Mouse (Mus musculus) MEL-GATA-1-ER (cell line): ENCODE measurements around the gene Ear1.
"Not testable (repeated sequence)": the region's sequence is repeated elsewhere in the genome, so short reads cannot be mapped to it uniquely, and the experiment has no call there.

Experiments
- DNase-seq: peaks from one replicate; pipeline ENCODE4 v3.0.0-alpha.2; 2012; ENCODE audit warnings: low read depth; ENCODE audit errors: extremely low read depth

The Ear1 gene

DNA sequence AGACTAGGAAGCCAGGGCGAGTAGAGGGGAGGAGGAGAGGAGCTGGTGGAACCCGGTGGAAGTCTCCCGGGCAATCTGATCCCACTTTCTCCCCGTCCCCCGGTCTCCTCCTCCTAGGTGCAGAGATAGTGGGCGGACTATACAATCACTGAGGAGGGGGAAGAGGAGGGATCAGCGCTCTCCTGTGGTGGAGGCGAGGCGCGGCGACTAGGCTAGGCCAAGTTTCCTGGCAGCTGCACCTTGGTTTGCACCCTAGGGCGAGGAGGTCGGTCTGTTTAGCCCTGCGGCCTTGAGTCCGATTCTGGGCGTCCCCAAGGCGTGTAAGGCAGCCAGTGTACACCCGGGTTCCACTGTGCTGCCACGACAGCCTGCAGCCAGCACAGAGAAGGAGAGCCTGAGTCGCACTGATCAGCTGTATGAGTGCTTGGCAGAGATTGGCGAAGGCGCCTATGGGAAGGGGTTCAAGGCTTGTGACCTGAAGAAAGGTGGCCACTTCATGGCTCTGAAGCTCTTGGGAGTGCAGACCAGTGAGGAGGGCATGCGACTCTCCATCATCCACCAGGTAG, 78.3 kb downstream of the Ear1 start:
- DNase-seq, result not testable (repeated sequence)

DNA sequence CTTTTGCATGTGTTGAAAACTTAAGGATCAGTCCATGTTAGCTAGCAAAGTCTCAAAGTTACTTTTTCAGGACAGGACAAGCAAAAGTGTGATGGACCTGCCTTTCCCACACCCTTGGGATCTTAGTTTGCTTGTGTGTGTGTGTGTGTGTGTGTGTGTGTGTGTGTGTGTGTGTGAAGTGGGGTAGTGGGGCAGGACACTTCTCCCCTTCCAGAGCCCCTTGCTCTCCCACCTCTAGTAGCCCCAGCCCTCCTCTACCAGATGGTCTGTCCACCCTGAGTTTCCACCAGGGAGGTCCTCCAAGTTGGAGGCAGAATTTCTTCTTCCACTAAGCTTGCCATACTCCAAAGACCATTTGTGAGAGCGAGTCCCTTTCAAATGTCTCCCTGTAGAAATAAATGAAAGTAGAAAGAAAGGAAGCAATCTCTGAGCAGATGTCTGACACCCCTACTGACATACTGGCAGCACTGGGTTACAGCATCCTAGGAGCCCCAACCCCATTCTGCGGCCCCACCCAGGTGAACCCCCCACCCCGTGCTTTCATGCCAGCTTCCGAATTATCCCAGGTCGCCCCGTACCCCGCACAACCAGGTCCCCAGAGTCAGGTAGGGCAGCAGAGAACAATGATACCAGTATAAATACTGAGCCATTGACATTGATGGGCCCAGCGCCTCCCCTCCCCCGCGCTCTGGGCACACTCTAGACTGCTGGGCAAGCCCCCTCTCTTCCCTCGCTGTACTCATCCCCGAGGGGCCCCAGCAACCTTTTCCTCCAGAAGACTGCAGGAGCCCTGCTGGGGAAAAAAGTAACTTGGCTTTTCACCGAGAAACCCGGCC, 79.0 kb downstream of the Ear1 start:
- DNase-seq, result no peak

DNA sequence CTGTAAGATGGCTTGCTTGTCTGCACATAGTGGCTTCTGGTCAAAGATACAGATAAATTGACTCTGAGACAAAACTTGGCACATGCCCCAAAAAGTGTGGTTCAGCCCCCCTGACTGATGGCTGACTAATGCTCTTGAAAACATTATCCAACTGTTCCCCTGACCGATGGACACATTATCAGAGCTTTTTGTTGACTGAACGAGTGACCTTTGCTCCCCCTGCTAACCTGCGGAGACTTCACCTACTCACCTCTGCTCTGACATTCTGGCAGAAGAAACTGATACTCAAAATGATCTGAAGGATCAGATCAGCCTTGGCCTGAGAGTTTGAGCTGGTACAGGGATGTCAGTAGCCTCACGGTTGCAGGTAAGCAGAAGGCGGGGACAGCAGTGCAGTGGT, 81.5 kb downstream of the Ear1 start:
- DNase-seq, result not testable (repeated sequence)

DNA sequence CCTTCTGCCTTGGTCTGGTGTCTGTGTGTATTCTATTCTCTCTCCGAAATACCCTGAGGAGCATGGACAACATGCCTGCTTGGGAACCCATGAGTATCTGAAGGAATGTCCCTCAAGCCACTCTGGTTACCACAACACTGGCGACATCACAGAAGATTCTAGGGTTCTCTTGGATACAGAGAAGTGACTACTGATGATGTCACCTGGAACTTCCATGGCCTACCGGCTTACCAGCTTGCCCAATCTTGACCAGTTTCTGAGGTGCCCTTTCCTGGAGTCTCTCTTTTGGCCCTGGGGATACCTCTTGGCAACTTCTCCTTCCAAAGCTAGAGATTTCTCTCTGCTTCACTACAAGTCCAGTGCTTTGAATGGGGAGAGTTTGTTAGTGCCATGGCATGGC, 90.7 kb downstream of the Ear1 start, which contains the start of gene Gm8180:
Gene Gm8180 (minus strand): TSS at position 101 of the 400 bp plus-strand sequence.
- DNase-seq, result not testable (repeated sequence)
